Mouse (Mus musculus): ENCODE measurements at regions not wholly inside any gene's neighbourhood (a gene's known extent, or its start where the extent isn't known, plus 50 kb on each side); places are given as distances from the start of the nearest gene placed in this dataset.
A peak's percentile ranks its signal among the peaks of the same experiment; 100 is the strongest.
"Not testable (repeated sequence)": the region's sequence is repeated elsewhere in the genome, so short reads cannot be mapped to it uniquely, and the experiment has no call there.

- not testable (repeated sequence) for DNase-seq (ENCODE audit: low spot score)
These were observed 543.6 kb downstream of the Slitrk5 start for GRCm38 (mm10) chr14:112218476-112218875.

- DNase-seq (ENCODE audit: low spot score) = peak; percentile 2
These were observed 555.6 kb downstream of the Slitrk5 start for GRCm38 (mm10) chr14:112230461-112230860.

GRCm38 (mm10) chr14:112239529-112239928, 564.6 kb downstream of the Slitrk5 start:
- no peak for DNase-seq (ENCODE audit: low spot score)

GRCm38 (mm10) chr14:112248165-112248564, 573.3 kb downstream of the Slitrk5 start:
- no peak for DNase-seq (ENCODE audit: low spot score)

- no peak for DNase-seq (ENCODE audit: low spot score)
These were observed 623.3 kb downstream of the Slitrk5 start for GRCm38 (mm10) chr14:112298002-112298777.

- no peak for DNase-seq (ENCODE audit: low spot score)
These were observed 650.7 kb downstream of the Slitrk5 start for GRCm38 (mm10) chr14:112325602-112326001.

Measured in layer of hippocampus, adult 9-10 months (tissue).